Mouse (Mus musculus): ENCODE measurements around the gene Olfr1148.

The Olfr1148 gene

GRCm38 (mm10) chr2:87830233-87830632 is at the start of gene Olfr1148:
Gene Olfr1148 (plus strand): TSS chr2:87830533.
- DNase-seq: no peak

GRCm38 (mm10) chr2:87800292-87800691 is 30.0 kb upstream of the Olfr1148 start, which contains the start of gene Olfr1143:
Gene Olfr1143 (plus strand): TSS chr2:87800592.
- no peak for DNase-seq

GRCm38 (mm10) chr2:87809522-87809921 is 20.8 kb upstream of the Olfr1148 start, which contains the start of gene Olfr1145:
Gene Olfr1145 (plus strand): TSS chr2:87809822.
- DNase-seq: no peak

GRCm38 (mm10) chr2:87843693-87844092 is 13.4 kb downstream of the Olfr1148 start, which contains the start of gene Olfr1150-ps1:
Gene Olfr1150-ps1 (plus strand): TSS chr2:87843993.
- no peak for DNase-seq

- no peak for DNase-seq
These were observed 25.2 kb downstream of the Olfr1148 start, which contains the start of gene Olfr1151 for GRCm38 (mm10) chr2:87855562-87855961. Gene Olfr1151 (plus strand): TSS chr2:87855862.

- no peak for DNase-seq
These were observed 35.9 kb downstream of the Olfr1148 start, which contains the start of gene Olfr1152 for GRCm38 (mm10) chr2:87866192-87866591. Gene Olfr1152 (plus strand): TSS chr2:87866492.
